Mouse (Mus musculus): ENCODE measurements at regions not wholly inside any gene's neighbourhood (a gene's known extent, or its start where the extent isn't known, plus 50 kb on each side); places are given as distances from the start of the nearest gene placed in this dataset.

DNA sequence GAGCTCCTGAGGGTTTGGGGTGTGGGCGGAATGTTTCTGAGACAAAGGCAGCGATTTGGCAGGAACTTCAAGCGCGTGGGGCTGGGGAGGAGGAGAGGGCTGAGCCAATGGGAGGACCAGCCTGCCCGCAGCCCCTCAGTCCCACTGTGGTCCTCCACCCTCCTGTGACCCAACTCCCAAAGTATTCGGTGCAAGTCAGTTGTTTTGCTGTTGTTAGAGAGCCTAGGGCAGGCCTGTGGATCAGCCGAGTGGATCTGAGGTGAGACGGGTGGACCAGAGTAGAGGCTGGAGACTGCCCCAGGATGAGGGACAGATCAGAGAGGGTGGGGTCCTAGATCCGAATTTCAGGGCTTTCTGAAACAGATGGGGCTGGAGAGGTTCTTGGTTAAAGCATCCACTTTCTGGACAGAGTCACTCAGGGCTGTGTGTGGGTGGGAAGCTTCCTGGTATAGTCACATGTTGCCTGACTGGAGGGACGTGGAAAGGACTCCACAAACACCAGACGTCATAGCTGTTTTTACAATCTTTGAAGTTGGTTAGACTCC is 60.5 kb upstream of the Rap1b start:
- no peaks in the 10 kb centered on the region for H3K27me3 ChIP-seq (ENCODE audit: control insufficient read depth, insufficient read depth, insufficient read length)
- no peaks in the 10 kb centered on the region for H3K79me3 ChIP-seq (ENCODE audit: low read depth)
- H3K79me2 ChIP-seq (ENCODE audit: control insufficient read depth, insufficient read depth) = no peaks in the 10 kb centered on the region
- no peaks in the 10 kb centered on the region for H3K36me3 ChIP-seq (ENCODE audit: control insufficient read depth, insufficient read depth)
- TF ChIP-seq MYOD1 (IDR thresholded peaks at IDR 0.05; ENCODE audit: control insufficient read depth, insufficient read length, low read depth) = no peak
- no peak for TF ChIP-seq FOSL1 (IDR thresholded peaks at IDR 0.05; ENCODE audit: insufficient read depth, low read length, poor library complexity, severe bottlenecking)
- TF ChIP-seq USF1 (IDR thresholded peaks at IDR 0.05; ENCODE audit: low read depth) = peak; percentile 80
- TF ChIP-seq CEBPB (IDR thresholded peaks at IDR 0.05; ENCODE audit: low read depth) = no peak
- peak overlapping the region; percentile 12 for H3K4me3 ChIP-seq (ENCODE audit: insufficient read depth, poor library complexity, severe bottlenecking)
- peak overlapping the region; percentile 41 for H3ac ChIP-seq (ENCODE audit: control insufficient read depth, insufficient read length, low read depth)

DNA sequence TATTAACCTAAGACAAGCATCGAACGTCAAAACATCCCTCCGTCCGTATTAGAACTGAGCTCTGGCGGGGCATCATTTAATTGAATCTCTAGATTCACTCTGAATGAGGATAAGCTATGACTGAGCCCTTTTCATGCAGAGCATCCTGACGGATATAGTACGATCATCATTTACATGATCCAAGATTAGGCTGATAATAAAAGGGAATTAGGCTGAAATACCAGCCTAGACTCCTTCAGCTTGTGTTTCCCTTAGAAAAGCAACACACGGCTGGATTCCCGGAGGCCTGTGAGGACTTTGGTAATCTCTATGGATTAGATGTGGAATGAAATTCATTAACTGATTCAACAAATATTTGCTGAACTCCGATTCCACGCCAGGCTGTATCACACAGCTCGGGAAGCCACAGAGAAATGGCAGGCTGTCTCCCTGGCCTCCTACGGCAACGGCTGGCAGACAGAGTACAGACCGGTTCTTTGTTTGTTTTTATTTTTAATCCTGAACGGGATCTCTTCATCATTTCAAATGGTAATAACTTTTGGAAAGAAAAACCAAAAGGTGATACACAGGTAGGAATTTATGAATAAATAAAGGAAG is 62.3 kb upstream of the Rap1b start:
- TF ChIP-seq FOSL1 (IDR thresholded peaks at IDR 0.05; ENCODE audit: insufficient read depth, low read length, poor library complexity, severe bottlenecking) = no peak
- TF ChIP-seq MAX (IDR thresholded peaks at IDR 0.05) = no peak
- TF ChIP-seq CEBPB (IDR thresholded peaks at IDR 0.05; ENCODE audit: low read depth) = no peak
- TF ChIP-seq MYOD1 (IDR thresholded peaks at IDR 0.05; ENCODE audit: control insufficient read depth, insufficient read length, low read depth) = no peak
- TF ChIP-seq USF1 (IDR thresholded peaks at IDR 0.05; ENCODE audit: low read depth) = no peak
- TF ChIP-seq CTCF (IDR thresholded peaks at IDR 0.05; ENCODE audit: control insufficient read depth, insufficient read depth, insufficient read length) = no peak
- TF ChIP-seq MYOG (IDR thresholded peaks at IDR 0.05; ENCODE audit: control insufficient read depth, extremely low read depth, insufficient read length) = no peak

DNA sequence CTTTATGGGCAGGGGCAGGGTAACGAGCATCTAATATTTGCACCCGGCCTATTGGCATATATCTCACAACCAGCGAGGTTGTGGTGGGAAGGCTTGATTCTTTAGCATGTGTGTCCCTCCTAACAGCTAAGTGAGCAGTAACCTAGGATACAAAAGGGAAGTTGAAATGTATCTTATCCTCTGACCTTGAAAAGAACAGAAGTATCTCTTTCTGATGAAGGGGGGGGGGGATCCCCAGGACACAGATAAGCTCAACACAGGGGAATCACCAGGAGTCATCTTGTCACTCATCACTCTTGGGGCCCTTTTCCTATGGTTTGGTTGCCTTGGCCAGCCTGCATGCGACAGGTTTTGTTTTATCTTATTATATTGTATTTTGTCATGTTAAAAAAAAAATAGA is 63.3 kb upstream of the Rap1b start:
- H3K4me3 ChIP-seq (ENCODE audit: insufficient read depth, poor library complexity, severe bottlenecking) = no peak overlapping the region
- no peaks in the 10 kb centered on the region for H3K27me3 ChIP-seq (ENCODE audit: control insufficient read depth, insufficient read depth, insufficient read length)
- no peaks in the 10 kb centered on the region for H3K79me2 ChIP-seq (ENCODE audit: control insufficient read depth, insufficient read depth)
- no peak for TF ChIP-seq FOSL1 (IDR thresholded peaks at IDR 0.05; ENCODE audit: insufficient read depth, low read length, poor library complexity, severe bottlenecking)
- no peak for TF ChIP-seq CEBPB (IDR thresholded peaks at IDR 0.05; ENCODE audit: low read depth)
- no peak for TF ChIP-seq MYOD1 (IDR thresholded peaks at IDR 0.05; ENCODE audit: control insufficient read depth, insufficient read length, low read depth)
- TF ChIP-seq CTCF (IDR thresholded peaks at IDR 0.05; ENCODE audit: control insufficient read depth, insufficient read depth, insufficient read length) = no peak
- no peak for TF ChIP-seq MYOG (IDR thresholded peaks at IDR 0.05; ENCODE audit: control insufficient read depth, extremely low read depth, insufficient read length)
- no peak for TF ChIP-seq MAX (IDR thresholded peaks at IDR 0.05)
- no peak for TF ChIP-seq USF1 (IDR thresholded peaks at IDR 0.05; ENCODE audit: low read depth)
- no peak overlapping the region for H3ac ChIP-seq (ENCODE audit: control insufficient read depth, insufficient read length, low read depth)
- no peaks in the 10 kb centered on the region for H3K79me3 ChIP-seq (ENCODE audit: low read depth)
- no peaks in the 10 kb centered on the region for H3K36me3 ChIP-seq (ENCODE audit: control insufficient read depth, insufficient read depth)

More for the DNA sequence above, 62.3 kb upstream of the Rap1b start:
- no peaks in the 10 kb centered on the region for H3K27me3 ChIP-seq (ENCODE audit: control insufficient read depth, insufficient read depth, insufficient read length)
- no peaks in the 10 kb centered on the region for H3K36me3 ChIP-seq (ENCODE audit: control insufficient read depth, insufficient read depth)
- no peaks in the 10 kb centered on the region for H3K79me3 ChIP-seq (ENCODE audit: low read depth)
- no peaks in the 10 kb centered on the region for H3K79me2 ChIP-seq (ENCODE audit: control insufficient read depth, insufficient read depth)
- no peak overlapping the region for H3K4me3 ChIP-seq (ENCODE audit: insufficient read depth, poor library complexity, severe bottlenecking)
- H3ac ChIP-seq (ENCODE audit: control insufficient read depth, insufficient read length, low read depth) = no peak overlapping the region

DNA sequence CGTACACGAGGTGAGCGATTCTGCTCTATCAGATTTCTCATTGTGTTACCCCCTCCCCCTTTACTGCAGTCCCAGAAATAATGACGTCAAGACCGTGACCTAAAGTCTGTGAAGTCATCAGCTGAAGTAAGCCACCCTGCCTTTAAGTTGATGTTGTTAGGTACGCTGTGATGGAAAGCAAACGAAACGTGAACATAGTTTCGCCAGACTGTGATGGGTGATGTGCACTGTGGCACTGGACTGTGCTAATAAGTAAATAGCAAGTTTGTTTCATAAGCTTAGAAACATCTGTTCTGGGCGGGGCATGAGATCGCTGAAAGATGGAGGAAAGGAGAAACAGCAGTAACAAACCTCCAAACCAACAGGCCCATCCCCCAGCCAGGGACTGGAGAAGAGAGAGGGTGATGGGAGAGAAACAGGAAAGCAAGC is 64.0 kb upstream of the Rap1b start:
- Histone ChIP-seq H3K79me3 (ENCODE audit: low read depth) (no peaks in the 10 kb centered on the region), H3ac (ENCODE audit: control insufficient read depth, insufficient read length, low read depth) (no peak overlapping the region), H3K4me3 (ENCODE audit: insufficient read depth, poor library complexity, severe bottlenecking) (no peak overlapping the region), H3K36me3 (ENCODE audit: control insufficient read depth, insufficient read depth) (no peaks in the 10 kb centered on the region), H3K27me3 (ENCODE audit: control insufficient read depth, insufficient read depth, insufficient read length) (no peaks in the 10 kb centered on the region), H3K79me2 (ENCODE audit: control insufficient read depth, insufficient read depth) (no peaks in the 10 kb centered on the region)
- TF ChIP-seq MYOG (IDR thresholded peaks at IDR 0.05; ENCODE audit: control insufficient read depth, extremely low read depth, insufficient read length) (no peak), CTCF (IDR thresholded peaks at IDR 0.05; ENCODE audit: control insufficient read depth, insufficient read depth, insufficient read length) (no peak), MYOD1 (IDR thresholded peaks at IDR 0.05; ENCODE audit: control insufficient read depth, insufficient read length, low read depth) (no peak), CEBPB (IDR thresholded peaks at IDR 0.05; ENCODE audit: low read depth) (no peak)

DNA sequence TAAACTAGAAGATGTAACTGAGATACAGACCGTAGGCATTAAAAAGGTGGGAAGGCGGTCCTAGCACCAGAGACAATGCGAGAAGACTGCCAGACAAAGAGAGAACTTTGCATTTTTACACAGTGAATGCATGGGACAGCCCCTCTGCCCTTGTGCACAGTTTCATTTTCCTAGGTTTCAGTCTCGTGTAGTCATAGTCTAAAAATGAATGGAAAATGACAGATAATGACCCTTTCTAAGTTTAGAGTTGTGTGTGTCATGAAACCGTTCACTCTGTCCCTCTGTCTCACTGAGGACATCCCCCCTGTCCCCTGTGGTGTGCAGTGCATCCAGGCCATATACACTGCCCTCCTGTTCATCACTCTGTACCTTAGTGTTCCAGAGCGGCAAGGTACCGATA is 64.6 kb upstream of the Rap1b start:
- no peaks in the 10 kb centered on the region for H3K79me3 ChIP-seq (ENCODE audit: low read depth)
- no peak overlapping the region for H3ac ChIP-seq (ENCODE audit: control insufficient read depth, insufficient read length, low read depth)
- no peaks in the 10 kb centered on the region for H3K79me2 ChIP-seq (ENCODE audit: control insufficient read depth, insufficient read depth)
- TF ChIP-seq CTCF (IDR thresholded peaks at IDR 0.05; ENCODE audit: control insufficient read depth, insufficient read depth, insufficient read length) (no peak), MYOG (IDR thresholded peaks at IDR 0.05; ENCODE audit: control insufficient read depth, extremely low read depth, insufficient read length) (no peak), MAX (IDR thresholded peaks at IDR 0.05) (no peak), CEBPB (IDR thresholded peaks at IDR 0.05; ENCODE audit: low read depth) (no peak), MYOD1 (IDR thresholded peaks at IDR 0.05; ENCODE audit: control insufficient read depth, insufficient read length, low read depth) (no peak), USF1 (IDR thresholded peaks at IDR 0.05; ENCODE audit: low read depth) (no peak), FOSL1 (IDR thresholded peaks at IDR 0.05; ENCODE audit: insufficient read depth, low read length, poor library complexity, severe bottlenecking) (no peak)
- H3K4me3 ChIP-seq (ENCODE audit: insufficient read depth, poor library complexity, severe bottlenecking) = no peak overlapping the region
- no peaks in the 10 kb centered on the region for H3K27me3 ChIP-seq (ENCODE audit: control insufficient read depth, insufficient read depth, insufficient read length)
- H3K36me3 ChIP-seq (ENCODE audit: control insufficient read depth, insufficient read depth) = no peaks in the 10 kb centered on the region

All from C2C12 (cell line).